Mouse (Mus musculus) G1E (cell line): ENCODE measurements at regions not wholly inside any gene's neighbourhood (a gene's known extent, or its start where the extent isn't known, plus 50 kb on each side); places are given as distances from the start of the nearest gene placed in this dataset.

Source experiments
- CTCF ChIP-seq: IDR thresholded peaks from 2 replicates; pipeline ENCODE4 v1.5.1; 2012; ENCODE audit warnings: low read depth, low read length, inconsistent platforms, mixed read lengths
- GATA1 ChIP-seq: IDR thresholded peaks from 2 replicates; pipeline ENCODE4 v1.6.1; 2012; ENCODE audit warnings: borderline replicate concordance, low read length, inconsistent platforms, mixed read lengths
- GATA2 ChIP-seq: IDR thresholded peaks from 2 replicates; pipeline ENCODE4 v1.6.1; 2012; ENCODE audit warnings: low read depth, low read length, inconsistent platforms, borderline replicate concordance
- POLR2AphosphoS5 ChIP-seq: IDR thresholded peaks from 2 replicates; pipeline ENCODE4 v1.6.1; 2012; ENCODE audit warnings: low read depth, low read length, inconsistent platforms; ENCODE audit not compliant: insufficient replicate concordance
- TAL1 ChIP-seq: conservative IDR thresholded peaks from 2 replicates; pipeline ENCODE4 v1.6.1; 2012; ENCODE audit warnings: low read depth, low read length, inconsistent platforms, mixed read lengths

GRCm38 (mm10) chr17:16753090-16753489, 310.8 kb upstream of the Zfp960 start:
- no peak for TF ChIP-seq CTCF
- TF ChIP-seq TAL1: no peak
- no peak for TF ChIP-seq GATA1
- no peak for TF ChIP-seq POLR2AphosphoS5
- TF ChIP-seq GATA2: no peak
